Mouse (Mus musculus) T-helper 2 cell (primary cell): ENCODE measurements around the gene Acaca.
"Not testable (repeated sequence)": the region's sequence is repeated elsewhere in the genome, so short reads cannot be mapped to it uniquely, and the experiment has no call there.

Experiments used
- in situ Hi-C: fragments of 300-600 bp; cut with MboI, MseI; formaldehyde crosslinking; loops from one replicate; pipeline ENCODE4 v1.15.1; 2025; ENCODE audit warnings: high pct_unique_total_duplicates

Acaca gene

GRCm38 (mm10) chr11:84332860-84333259 is 203.4 kb downstream of the Acaca start:
- in situ Hi-C loops, result no loop called here

GRCm38 (mm10) chr11:84338273-84338672 is 208.8 kb downstream of the Acaca start:
- in situ Hi-C loops, result not testable (repeated sequence)

GRCm38 (mm10) chr11:84340630-84341029 is 211.2 kb downstream of the Acaca start:
- in situ Hi-C loops, result no loop called here

- in situ Hi-C loops, result no loop called here
Measured at GRCm38 (mm10) chr11:84344522-84345236, 215.2 kb downstream of the Acaca start.

- in situ Hi-C loops, result no loop called here
Measured at GRCm38 (mm10) chr11:84347766-84348165, 218.3 kb downstream of the Acaca start.

GRCm38 (mm10) chr11:84348843-84349825 is 219.7 kb downstream of the Acaca start:
- in situ Hi-C loops, result no loop called here

- in situ Hi-C loops, result no loop called here
Measured at GRCm38 (mm10) chr11:84351150-84351549, 221.7 kb downstream of the Acaca start.

GRCm38 (mm10) chr11:84353058-84353726 is 223.7 kb downstream of the Acaca start:
- in situ Hi-C loops, result no loop called here

- in situ Hi-C loops, result no loop called here
Measured at GRCm38 (mm10) chr11:84357304-84357703, 227.8 kb downstream of the Acaca start.

- in situ Hi-C loops, result no loop called here
Measured at GRCm38 (mm10) chr11:84357771-84358170, 228.3 kb downstream of the Acaca start.

- in situ Hi-C loops, result no loop called here
Measured at GRCm38 (mm10) chr11:84361551-84361950, 232.1 kb downstream of the Acaca start.

- in situ Hi-C loops, result no loop called here
Measured at GRCm38 (mm10) chr11:84362633-84363243, 233.3 kb downstream of the Acaca start.

- in situ Hi-C loops, result no loop called here
Measured at GRCm38 (mm10) chr11:84365313-84365712, 235.8 kb downstream of the Acaca start.

GRCm38 (mm10) chr11:84368902-84369301 is 239.4 kb downstream of the Acaca start:
- in situ Hi-C loops, result no loop called here

- in situ Hi-C loops, result no loop called here
Measured at GRCm38 (mm10) chr11:84373122-84373521, 243.7 kb downstream of the Acaca start.

- in situ Hi-C loops, result no loop called here
Measured at GRCm38 (mm10) chr11:84375951-84376496, 246.6 kb downstream of the Acaca start.

GRCm38 (mm10) chr11:84376510-84377365 is 247.3 kb downstream of the Acaca start:
- in situ Hi-C loops, result no loop called here

- in situ Hi-C loops, result no loop called here
Measured at GRCm38 (mm10) chr11:84382450-84382849, 253.0 kb downstream of the Acaca start.

- in situ Hi-C loops, result no loop called here
Measured at GRCm38 (mm10) chr11:84383891-84384290, 254.4 kb downstream of the Acaca start.

GRCm38 (mm10) chr11:84389332-84389731 is 259.9 kb downstream of the Acaca start:
- in situ Hi-C loops, result no loop called here
